Mouse (Mus musculus) heart, postnatal 25 days (tissue): ENCODE measurements around the gene Vangl1. TPM values are rescaled to one million over a fixed set of nuclear protein-coding genes. Genes with fewer than 3 reads are reported as not detected.
"Not testable (repeated sequence)": the region's sequence is repeated elsewhere in the genome, so short reads cannot be mapped to it uniquely, and the experiment has no call there.

ENCODE experiments used
- DNase-seq: peaks from one replicate; pipeline ENCODE4 v3.0.0; 2022; ENCODE audit warnings: low spot score
- intact Hi-C: fragments of 180-260 bp; cut with DNase I; formaldehyde crosslinking; loops from one replicate; pipeline ENCODE4 v1.15.1; 2025
- total RNA-seq, 2 experiments: library from RNA; stranded (reverse); gene quantifications; 2 replicates each; pipeline ENCODE4 v1.2.3; 2021

Gene Vangl1
- total RNA-seq, 2 experiments from 2014 or later: 11.3 to 12.9 TPM

DNA sequence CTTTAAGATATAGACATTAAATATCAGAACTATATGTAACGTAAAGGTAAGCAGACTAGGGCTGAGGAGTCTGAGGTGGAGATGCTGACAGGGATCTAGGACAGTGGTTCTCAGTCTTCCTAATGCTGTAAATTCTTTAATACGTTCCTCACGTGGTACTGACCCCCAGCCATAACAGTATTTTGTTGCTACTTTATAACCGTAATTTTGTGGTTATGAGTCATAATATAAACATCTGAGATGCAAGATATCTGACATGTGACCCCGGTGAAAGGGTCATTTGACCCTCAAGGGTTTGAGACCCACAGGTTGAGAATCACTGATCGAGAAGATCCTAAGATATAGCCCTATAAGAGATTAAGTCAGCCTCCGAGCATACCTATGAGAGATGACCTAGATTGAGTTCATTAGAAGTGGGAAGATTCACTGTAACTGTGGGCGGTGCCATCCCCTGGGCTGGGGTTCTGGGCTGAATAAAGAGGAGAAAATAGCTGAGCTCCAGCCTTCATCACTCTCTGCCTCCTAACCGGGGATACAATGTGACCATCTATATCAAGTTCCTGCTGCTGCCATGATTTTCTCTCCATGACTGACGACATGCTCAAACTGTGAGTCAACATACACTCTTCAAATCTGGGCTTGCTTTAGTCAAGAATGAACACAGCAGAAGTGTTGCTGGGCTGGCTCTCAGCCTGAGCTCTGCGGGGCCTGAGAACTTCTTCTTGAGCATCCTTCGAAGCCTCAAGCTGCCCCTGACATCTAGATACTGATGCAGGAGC is 26.5 kb downstream of the Vangl1 start:
- no peak for DNase-seq
- intact Hi-C loops: no loop called here

GRCm38 (mm10) chr3:102176116-102176515 is 28.4 kb downstream of the Vangl1 start:
- intact Hi-C loops: no loop called here
- DNase-seq: no peak

GRCm38 (mm10) chr3:102175701-102176100 is 28.8 kb downstream of the Vangl1 start:
- no peak for DNase-seq
- intact Hi-C loops: no loop called here

DNA sequence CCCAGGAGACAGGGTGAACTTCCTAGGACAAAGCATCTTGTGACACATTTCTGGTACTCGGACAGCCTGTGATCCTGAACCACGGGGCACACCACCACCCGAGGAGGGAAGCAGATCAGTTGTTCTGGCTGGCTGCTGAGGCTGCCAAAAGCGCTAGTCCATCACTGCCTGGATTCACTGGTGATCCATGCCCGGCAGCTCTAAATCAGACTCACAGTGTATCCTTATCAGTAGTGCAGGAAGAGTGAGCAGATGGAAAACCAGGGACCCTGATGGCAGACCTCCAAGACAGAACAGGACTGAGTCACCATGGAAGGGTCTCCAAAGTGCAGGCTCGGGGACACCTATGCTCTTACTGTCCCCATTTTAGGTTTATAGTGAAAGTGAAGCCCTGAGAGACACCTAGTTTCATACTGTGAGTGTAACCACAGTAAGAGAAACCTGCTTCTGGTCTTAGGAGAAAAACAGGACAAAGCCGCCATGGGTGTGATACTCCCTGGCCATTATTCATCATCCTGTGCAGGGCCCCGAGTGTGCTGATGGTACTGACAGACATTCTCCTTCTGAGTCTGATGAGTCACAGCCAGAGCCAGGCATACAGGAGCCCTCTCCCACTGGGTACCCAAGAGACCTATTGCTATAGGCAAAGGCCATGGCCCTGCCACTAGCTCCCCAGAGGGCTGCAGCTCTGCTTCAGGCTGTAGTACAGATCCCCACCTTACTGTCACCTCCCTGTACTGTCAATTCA is 30.2 kb downstream of the Vangl1 start:
- DNase-seq: no peak
- intact Hi-C loops: no loop called here

- peak; percentile 79 for DNase-seq
- intact Hi-C loops: loop anchor here (5.0 kb wide), 1 partner anchor 33 kb away; the partner anchor contains the start of gene Vangl1
Observed at GRCm38 (mm10) chr3:102169197-102169905, 35.1 kb downstream of the Vangl1 start.

DNA sequence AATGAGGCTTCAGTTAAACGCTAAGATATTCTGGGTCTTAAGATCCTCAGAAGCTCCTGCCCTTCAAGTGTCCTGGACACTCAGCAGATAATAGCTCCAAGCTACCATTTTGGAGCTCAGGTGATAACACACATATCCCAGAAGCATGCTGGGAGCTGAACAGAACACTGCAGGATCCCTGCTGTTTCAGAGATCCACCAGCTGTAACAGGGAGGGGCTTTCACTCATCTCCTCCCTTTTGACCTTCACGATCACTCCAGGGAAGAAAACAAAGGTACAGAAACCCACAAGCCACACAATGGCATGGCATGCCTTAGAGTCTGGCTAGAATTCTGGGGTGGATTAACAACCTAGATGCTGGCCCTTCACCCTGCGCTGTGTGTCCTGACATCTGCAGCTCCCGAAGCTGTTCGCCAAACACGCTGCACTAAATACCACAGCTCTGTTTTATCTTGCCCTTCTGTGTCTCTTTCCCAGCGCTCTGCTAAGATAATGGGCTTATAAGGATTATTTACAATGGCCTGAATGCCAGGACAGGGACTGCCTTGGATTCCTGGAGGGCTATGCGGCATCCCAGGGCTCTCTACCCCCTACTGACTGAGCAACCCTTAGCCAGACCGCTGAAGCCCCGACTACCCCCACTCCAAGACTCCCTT is 36.8 kb downstream of the Vangl1 start:
- intact Hi-C loops: loop anchor here (5.0 kb wide), 1 partner anchor 35 kb away; the partner anchor contains the start of gene Vangl1
- no peak for DNase-seq

GRCm38 (mm10) chr3:102166794-102167193 is 37.7 kb downstream of the Vangl1 start:
- DNase-seq: no peak
- intact Hi-C loops: loop anchor here (5.0 kb wide), 1 partner anchor 36 kb away; the partner anchor contains the start of gene Vangl1

DNA sequence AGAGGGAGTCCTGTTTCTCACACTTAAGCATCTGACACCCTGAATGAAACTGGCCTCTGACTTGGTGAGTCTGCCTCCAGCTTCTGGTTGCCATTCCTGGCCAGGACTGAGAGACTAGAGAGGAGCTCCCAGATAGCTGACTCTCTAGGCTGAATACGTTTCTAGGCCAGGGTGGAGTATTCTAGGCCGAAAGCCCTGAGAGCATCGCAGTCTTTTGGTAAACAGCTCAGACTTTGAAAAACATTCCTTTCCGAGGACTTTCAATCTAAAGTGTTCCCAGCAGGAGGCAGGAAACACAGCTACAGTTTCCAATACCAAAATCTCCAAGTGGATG is 38.2 kb downstream of the Vangl1 start:
- intact Hi-C loops: loop anchor here (5.0 kb wide), 1 partner anchor 36 kb away; the partner anchor contains the start of gene Vangl1

GRCm38 (mm10) chr3:102165536-102166286 is 38.8 kb downstream of the Vangl1 start:
- intact Hi-C loops: loop anchor here (5.0 kb wide), 1 partner anchor 37 kb away; the partner anchor contains the start of gene Vangl1
- DNase-seq: no peak

More for the DNA sequence above, 38.2 kb downstream of the Vangl1 start:
- no peak for DNase-seq

- intact Hi-C loops: loop anchor here (5.0 kb wide), 1 partner anchor 37 kb away; the partner anchor contains the start of gene Vangl1
Observed at GRCm38 (mm10) chr3:102164911-102165310, 39.6 kb downstream of the Vangl1 start.

DNA sequence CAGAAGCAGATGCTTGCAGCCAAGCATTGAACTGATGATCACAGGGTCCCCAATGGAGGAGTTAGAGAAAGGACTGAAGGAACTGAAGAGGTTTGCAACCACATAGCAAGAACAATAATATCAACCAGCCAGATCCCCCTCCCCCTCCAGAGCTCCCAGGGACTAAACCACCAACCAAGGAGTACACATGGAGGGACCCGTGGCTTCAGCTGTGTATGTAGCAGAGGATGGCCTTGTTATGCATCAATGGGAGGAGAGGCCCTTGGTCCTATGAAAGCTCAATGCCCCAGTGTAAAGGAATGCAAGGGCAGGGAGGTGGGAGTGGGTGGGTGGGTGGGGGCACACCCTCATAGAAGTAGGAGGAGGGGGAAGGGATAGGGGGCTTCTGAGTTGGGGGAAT is 40.6 kb downstream of the Vangl1 start:
- intact Hi-C loops, DNase-seq: not testable (repeated sequence)

More at GRCm38 (mm10) chr3:102164911-102165310, 39.6 kb downstream of the Vangl1 start:
- DNase-seq: no peak

- intact Hi-C loops: no loop called here
- no peak for DNase-seq
Observed at GRCm38 (mm10) chr3:102159423-102160325, 44.8 kb downstream of the Vangl1 start.

- intact Hi-C loops: no loop called here
Observed at GRCm38 (mm10) chr3:102158759-102159422, 45.6 kb downstream of the Vangl1 start.

GRCm38 (mm10) chr3:102157652-102158051 is 46.8 kb downstream of the Vangl1 start:
- DNase-seq: no peak
- intact Hi-C loops: no loop called here

More at GRCm38 (mm10) chr3:102158759-102159422, 45.6 kb downstream of the Vangl1 start:
- no peak for DNase-seq

DNA sequence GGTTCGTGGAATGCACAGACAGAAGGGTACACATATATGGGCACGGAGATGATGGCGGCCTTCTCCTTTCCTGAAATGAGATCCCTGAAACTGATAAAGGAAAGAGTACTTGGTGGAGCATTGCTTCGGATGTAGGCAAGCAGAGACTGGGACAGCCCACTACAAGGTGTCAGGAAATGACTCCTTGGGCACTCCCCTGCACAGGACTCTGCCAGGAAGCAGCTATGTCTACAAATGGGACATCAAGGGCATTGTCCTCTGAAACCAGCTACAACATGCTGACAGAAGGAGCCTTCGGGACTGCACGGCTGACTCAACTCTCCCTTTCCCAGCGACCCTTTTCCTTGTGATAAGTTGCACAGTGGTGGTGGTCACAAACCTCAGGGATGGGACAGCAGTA is 47.8 kb downstream of the Vangl1 start:
- DNase-seq: no peak
- intact Hi-C loops: no loop called here

GRCm38 (mm10) chr3:102154107-102154506 is 50.4 kb downstream of the Vangl1 start:
- intact Hi-C loops: no loop called here
- DNase-seq: no peak

- DNase-seq: no peak
- intact Hi-C loops: no loop called here
Observed at GRCm38 (mm10) chr3:102152872-102153271, 51.6 kb downstream of the Vangl1 start.
